Mouse (Mus musculus) lung, adult 2 months (tissue): ENCODE results near the gene Sirt6.

Experiments
- CTCF ChIP-seq: fragments of 200-500 bp; IDR thresholded peaks from 2 replicates; pipeline ENCODE4 v1.5.1; 2011; ENCODE audit warnings: mild to moderate bottlenecking, low read length, control low read depth; ENCODE audit not compliant: insufficient read depth
- POLR2A ChIP-seq: fragments of 200-500 bp; IDR thresholded peaks from 2 replicates; pipeline ENCODE4 v1.6.1; 2011; ENCODE audit warnings: low read depth, mild to moderate bottlenecking, control low read depth, low read length, borderline replicate concordance; ENCODE audit errors: extremely low read depth

- no peak for TF ChIP-seq CTCF
- no peak for TF ChIP-seq POLR2A
These were observed 231 bp upstream of the Sirt6 start for GRCm38 (mm10) chr10:81627836-81628220.
